Mouse (Mus musculus): ENCODE results near the gene Slc8b1. TPM values are rescaled to one million over a fixed set of nuclear protein-coding genes. Genes with fewer than 3 reads are reported as not detected.
A peak's percentile ranks its signal among the peaks of the same experiment; 100 is the strongest.

Slc8b1 gene
- total RNA-seq, 1 experiment from 2014 or later = 4.5 TPM

DNA sequence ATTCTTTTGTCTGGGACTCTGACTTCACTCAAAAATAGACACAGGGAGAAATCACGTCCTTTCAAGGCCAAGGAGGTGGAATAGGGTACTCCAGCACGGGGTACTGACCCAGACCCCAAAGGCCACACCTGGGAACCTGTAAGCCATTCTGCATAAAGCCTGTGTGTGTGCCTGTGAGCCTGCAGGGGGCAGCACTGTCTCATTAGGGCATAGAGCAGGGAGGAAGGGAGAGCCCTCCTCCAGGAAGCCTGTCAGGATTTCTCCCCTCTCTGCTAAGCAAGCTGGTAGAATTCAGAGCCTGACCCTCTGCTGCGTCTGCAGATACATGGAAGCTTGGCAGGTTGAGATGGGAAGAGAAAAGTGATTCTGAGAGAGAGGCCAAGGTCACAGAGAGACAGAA is 11.7 kb downstream of the Slc8b1 start:
- ATAC-seq (replicated peaks; ENCODE audit: low read depth, poor library complexity, severe bottlenecking) = no peak

DNA sequence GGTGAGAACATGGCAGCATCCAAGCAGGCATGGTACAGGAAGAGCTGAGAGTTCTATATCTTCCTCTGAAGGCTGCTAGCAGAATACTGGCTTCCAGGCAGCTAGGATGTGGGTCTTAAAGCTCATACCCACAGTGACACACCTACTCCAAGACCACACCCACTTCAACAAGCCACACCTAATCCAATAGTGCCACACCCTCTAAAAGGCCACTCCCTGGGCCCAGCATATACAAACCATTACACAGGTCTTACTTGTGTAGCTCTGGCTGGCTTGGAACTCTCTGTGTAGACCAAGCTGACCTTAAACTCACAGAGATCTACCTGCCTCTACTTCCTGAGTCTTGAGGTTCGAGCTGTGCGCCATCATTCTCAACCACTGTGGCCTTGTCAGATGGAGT is 13.8 kb downstream of the Slc8b1 start:
- ATAC-seq (replicated peaks; ENCODE audit: low read depth, poor library complexity, severe bottlenecking) = no peak

GRCm38 (mm10) chr5:120525737-120526136 is 14.8 kb downstream of the Slc8b1 start:
- ATAC-seq (replicated peaks; ENCODE audit: low read depth, poor library complexity, severe bottlenecking) = no peak

- ATAC-seq (replicated peaks; ENCODE audit: low read depth, poor library complexity, severe bottlenecking) = no peak
These were observed 15.3 kb downstream of the Slc8b1 start for GRCm38 (mm10) chr5:120526311-120526710.

DNA sequence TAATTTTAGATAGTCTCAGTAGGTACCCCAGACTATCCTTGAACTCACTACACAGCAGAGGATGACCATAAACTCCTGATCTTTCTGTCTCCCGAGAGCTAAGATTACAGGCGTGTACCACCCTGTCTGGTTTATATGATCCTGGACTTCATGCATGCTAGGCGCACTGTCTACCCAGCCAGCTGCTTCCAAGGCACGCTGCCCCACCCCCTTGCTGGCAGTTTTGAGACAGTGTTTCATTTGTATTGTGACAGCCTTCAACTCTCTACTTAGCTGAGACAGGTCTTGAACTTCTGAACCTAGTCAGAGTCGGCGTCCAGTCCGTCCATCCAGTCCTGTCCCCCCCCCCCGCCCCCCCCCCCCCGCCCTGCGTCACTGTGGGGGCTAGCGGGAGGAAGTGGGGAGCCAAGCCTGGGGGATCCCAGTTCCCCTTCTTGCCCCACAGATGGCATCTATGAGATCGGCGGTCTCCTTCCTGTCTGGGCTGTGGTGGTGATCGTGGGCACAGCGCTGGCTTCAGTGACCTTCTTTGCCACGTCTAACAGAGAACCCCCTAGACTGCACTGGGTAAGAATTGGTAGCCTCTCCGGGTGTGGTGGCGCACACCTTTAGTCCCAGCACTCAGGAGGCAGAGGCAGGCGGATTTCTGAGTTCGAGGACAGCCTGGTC is 16.5 kb downstream of the Slc8b1 start:
- peak; percentile 85 for ATAC-seq (replicated peaks; ENCODE audit: low read depth, poor library complexity, severe bottlenecking)

GRCm38 (mm10) chr5:120531631-120532030 is 20.7 kb downstream of the Slc8b1 start:
- no peak for ATAC-seq (replicated peaks; ENCODE audit: low read depth, poor library complexity, severe bottlenecking)

- no peak for ATAC-seq (replicated peaks; ENCODE audit: low read depth, poor library complexity, severe bottlenecking)
These were observed 23.2 kb downstream of the Slc8b1 start for GRCm38 (mm10) chr5:120534071-120534685.

- ATAC-seq (replicated peaks; ENCODE audit: low read depth, poor library complexity, severe bottlenecking) = no peak
These were observed 23.7 kb downstream of the Slc8b1 start for GRCm38 (mm10) chr5:120534686-120535075.

GRCm38 (mm10) chr5:120536046-120536445 is 25.1 kb downstream of the Slc8b1 start:
- ATAC-seq (replicated peaks; ENCODE audit: low read depth, poor library complexity, severe bottlenecking) = no peak

DNA sequence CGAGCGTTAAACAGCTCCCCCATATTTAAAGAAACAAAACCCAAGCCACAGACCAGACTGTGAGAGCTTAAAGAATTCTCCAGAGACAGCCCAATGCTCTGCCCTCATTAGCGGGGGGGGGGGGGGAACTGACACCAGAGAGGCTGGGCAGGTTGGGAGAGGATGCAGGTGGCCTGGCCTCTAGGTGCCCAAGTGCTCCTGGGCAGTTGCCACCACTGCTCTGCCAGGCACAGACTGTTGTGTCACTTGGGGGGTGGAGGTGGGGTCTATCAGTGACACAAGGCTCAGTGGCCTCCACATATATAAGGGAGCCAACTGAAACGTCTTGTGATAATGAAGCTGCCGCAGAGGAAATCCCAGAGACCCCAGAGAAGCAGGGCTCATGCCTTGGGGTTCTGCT is 25.7 kb downstream of the Slc8b1 start:
- ATAC-seq (replicated peaks; ENCODE audit: low read depth, poor library complexity, severe bottlenecking) = no peak

GRCm38 (mm10) chr5:120548236-120548850 is 37.4 kb downstream of the Slc8b1 start:
- no peak for ATAC-seq (replicated peaks; ENCODE audit: low read depth, poor library complexity, severe bottlenecking)

DNA sequence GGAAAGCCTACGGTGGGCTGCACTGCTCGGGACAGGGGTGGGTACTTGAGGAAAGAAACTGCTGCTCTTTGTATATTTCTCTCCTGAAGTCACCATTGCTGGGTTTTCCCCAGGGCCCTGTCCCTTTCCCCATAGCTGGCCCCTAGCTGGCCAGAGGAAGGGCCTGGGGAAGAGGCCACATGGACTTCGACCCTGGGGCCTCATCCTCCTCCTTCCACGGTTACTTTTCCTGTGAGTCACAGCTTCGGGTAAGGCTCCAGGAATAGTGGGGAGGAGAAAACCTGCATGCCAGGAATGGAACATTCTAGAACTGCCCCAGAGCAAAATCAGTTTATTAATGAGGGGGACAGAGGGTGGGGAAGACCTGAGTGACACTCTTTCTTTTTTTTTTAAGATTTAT is 39.2 kb downstream of the Slc8b1 start:
- no peak for ATAC-seq (replicated peaks; ENCODE audit: low read depth, poor library complexity, severe bottlenecking)

DNA sequence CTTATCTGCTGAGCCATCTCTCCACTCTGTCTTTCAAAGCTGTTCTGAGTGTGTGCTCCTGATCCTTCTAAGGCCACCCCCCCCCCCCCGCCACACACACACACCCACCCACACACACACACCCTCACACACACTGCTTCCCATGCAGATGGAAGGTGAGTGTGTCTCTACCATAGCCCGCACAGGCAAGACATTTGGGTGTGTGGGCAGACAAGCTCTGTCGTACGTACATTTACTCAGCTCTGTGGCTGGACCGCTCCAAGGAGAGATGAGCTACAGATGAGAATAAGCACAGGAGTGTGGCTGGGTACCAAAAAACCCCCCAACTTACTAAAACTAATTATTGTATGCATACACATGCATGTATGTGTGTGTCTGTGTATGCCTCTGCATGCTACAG is 39.7 kb downstream of the Slc8b1 start:
- ATAC-seq (replicated peaks; ENCODE audit: low read depth, poor library complexity, severe bottlenecking) = no peak

DNA sequence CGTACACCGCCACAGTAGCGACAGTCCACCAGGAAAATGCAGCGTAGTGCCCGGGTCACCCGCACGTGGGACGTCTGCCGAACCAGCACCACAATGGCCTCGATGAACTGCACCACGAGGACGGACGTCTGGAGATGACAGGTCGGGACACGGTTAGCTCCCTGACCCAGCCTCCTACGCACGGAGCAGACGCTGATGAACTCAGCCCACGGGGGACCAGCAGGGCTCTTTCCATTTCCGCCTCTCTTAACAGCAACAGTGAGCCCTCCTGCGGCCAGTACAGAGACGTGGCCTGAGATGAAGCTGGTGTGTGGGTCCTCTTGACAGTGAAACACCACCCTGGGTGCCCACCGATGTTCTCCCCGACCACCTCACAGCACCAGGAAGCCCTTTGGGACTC is 44.9 kb downstream of the Slc8b1 start:
- no peak for ATAC-seq (replicated peaks; ENCODE audit: low read depth, poor library complexity, severe bottlenecking)

DNA sequence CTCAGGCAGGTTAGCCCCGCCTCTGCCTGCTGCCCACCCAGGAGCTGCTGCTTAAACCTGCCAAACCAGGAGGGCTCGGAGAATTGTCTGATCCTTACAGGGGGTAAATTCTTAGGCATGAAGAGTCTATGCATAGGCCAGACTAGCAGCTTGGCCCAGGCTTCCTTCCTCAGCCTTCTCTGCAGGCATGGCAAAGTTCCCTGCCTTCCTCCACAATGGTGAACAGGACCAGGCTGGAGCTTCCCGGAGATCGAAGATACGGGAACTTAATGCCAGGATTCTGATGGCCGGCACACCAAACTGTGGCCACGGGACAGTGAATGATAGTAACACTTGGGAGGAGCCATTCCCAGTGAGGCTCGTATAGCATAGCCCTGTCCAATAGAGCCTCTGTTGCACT is 47.1 kb downstream of the Slc8b1 start:
- no peak for ATAC-seq (replicated peaks; ENCODE audit: low read depth, poor library complexity, severe bottlenecking)

DNA sequence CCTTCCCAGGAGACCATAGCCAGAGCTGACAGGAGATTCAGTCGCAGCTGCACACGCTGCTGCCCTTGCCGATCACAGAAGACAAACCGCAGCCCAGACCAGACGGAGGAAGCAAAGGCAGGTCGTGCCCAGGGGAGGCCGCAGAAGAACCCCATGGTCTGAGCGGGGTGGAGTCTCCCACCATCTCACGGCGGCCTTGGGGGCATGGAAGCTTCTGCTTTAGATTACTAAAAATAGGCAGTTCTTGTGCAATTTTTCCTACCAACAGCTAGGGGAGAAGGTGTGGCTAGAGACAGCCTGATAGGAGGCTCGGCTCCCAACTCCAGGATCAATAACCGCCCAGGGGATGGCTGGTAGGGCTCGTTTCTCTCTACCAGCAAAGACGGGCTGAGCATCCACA is 47.8 kb downstream of the Slc8b1 start:
- peak; percentile 77 for ATAC-seq (replicated peaks; ENCODE audit: low read depth, poor library complexity, severe bottlenecking)

GRCm38 (mm10) chr5:120560129-120560615 is 49.2 kb downstream of the Slc8b1 start:
- peak; percentile 42 for ATAC-seq (replicated peaks; ENCODE audit: low read depth, poor library complexity, severe bottlenecking)

- peak; percentile 69 for ATAC-seq (replicated peaks; ENCODE audit: low read depth, poor library complexity, severe bottlenecking)
These were observed 49.8 kb downstream of the Slc8b1 start for GRCm38 (mm10) chr5:120560616-120561311.

GRCm38 (mm10) chr5:120562956-120563913 is 52.3 kb downstream of the Slc8b1 start:
- ATAC-seq (replicated peaks; ENCODE audit: low read depth, poor library complexity, severe bottlenecking) = no peak

- no peak for ATAC-seq (replicated peaks; ENCODE audit: low read depth, poor library complexity, severe bottlenecking)
These were observed 52.9 kb downstream of the Slc8b1 start for GRCm38 (mm10) chr5:120563914-120564311.

Measured in common myeloid progenitor, adult 5-6 weeks (primary cell).